Mouse (Mus musculus) yolk sac, embryonic 10.5 days (tissue): ENCODE data around the gene Ttyh2.

Experiments
- DNase-seq: peaks from one replicate; pipeline ENCODE4 v3.0.0-alpha.2; 2017; ENCODE audit warnings: low spot score

The Ttyh2 gene

GRCm38 (mm10) chr11:114675341-114675825, at the start of gene Ttyh2:
Gene Ttyh2 (plus strand): TSS chr11:114675431.
- peak; percentile 90 for DNase-seq

DNA sequence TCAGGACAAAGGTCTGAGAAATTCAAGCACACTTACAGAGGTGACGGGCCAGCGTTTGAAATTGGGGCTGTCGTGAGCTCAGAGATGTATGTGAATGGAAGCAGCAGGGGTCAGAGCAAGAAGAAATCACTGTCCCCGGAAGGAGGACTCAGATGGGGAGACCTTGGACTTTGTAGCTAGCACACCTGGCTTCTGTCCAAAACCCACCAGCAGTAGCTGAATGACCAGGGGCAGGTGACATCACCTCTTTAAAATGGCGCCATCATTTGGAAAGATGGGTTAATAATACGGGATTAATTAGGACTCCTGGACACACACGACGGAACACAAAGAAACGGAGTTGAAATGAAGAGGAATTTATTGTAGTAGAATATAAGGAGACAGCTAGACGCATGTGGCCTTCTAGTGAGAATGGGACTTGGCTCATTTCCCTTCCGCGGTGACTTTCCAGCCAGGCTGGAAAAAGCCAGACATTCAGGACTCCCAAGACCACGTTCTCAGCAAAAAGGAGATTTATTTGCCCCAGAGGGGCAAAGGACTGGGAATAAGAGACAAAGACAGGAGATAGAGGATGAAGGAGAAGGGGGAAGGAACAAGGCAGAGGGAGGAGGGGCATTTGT, 49.0 kb upstream of the Ttyh2 start:
- DNase-seq: peak; percentile 29

DNA sequence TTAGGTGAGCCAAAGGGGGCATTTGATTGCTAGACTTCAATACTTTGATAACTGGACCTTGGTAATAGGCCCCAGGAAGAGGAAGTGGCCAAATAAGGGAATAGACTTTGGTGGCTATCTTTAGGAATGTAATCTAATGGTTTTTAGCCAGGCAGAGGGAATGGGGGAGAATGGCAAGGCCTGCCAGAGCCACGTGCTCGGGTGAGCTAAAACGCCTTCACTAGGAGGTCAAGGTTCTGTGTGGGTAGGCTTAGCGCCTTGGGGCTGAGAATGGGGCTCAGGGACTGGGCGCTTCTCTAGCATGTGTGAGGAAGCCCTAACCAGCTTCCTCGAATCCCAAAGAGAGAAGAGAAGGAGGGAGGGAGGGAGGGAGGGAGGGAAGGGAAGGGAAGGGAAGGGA, 48.2 kb upstream of the Ttyh2 start:
- no peak for DNase-seq

GRCm38 (mm10) chr11:114628032-114628431, 47.2 kb upstream of the Ttyh2 start:
- DNase-seq: no peak

GRCm38 (mm10) chr11:114630044-114630443, 45.2 kb upstream of the Ttyh2 start:
- DNase-seq: no peak

DNA sequence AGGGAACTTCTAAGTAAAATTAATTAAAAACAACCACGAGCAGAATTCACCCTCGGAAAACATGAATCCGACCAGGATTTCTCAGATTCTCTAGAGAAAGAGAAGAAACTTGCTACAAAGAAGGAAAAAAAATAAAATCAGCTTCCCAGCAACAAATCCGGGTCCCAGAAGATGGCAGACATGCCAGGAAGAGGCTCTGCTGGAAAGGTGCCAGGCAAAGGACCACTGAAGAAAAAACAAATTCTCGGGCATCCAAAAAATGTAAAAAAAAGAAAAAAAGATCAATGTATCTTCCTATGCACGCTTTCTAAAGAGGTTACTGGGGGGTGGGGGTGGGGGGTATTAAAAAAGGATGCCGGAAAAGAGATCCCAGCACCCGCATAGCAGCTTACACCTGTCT, 43.0 kb upstream of the Ttyh2 start:
- DNase-seq: no peak

GRCm38 (mm10) chr11:114636292-114636691, 38.9 kb upstream of the Ttyh2 start:
- DNase-seq: peak; percentile 81

- DNase-seq: no peak
These were observed 38.3 kb upstream of the Ttyh2 start for GRCm38 (mm10) chr11:114636727-114637505.

- DNase-seq: no peak
These were observed 36.5 kb upstream of the Ttyh2 start for GRCm38 (mm10) chr11:114638647-114639290.

- peak; percentile 29 for DNase-seq
These were observed 35.5 kb upstream of the Ttyh2 start for GRCm38 (mm10) chr11:114639681-114640103.

- no peak for DNase-seq
These were observed 34.6 kb upstream of the Ttyh2 start for GRCm38 (mm10) chr11:114640658-114641057.

DNA sequence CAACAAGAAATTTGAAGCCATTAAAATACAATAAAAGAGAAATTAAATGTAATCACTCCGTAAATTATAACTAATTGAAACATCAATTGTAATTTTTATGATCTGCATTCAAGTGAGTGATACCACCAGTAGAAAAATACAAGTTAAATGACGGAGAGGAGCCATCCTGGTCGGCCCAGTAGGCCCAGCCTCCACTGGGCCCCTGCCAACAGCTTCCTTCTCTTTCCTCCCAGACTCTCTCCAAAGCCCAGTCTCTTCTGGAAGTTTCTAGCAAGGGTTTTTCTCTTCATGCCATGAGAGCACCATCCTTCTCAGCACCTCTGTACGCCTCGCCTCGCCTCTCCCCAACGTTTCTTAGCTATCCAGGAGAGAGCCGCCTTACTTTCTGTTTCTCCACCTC, 34.1 kb upstream of the Ttyh2 start:
- no peak for DNase-seq

- no peak for DNase-seq
These were observed 33.0 kb upstream of the Ttyh2 start for GRCm38 (mm10) chr11:114642184-114642583.

DNA sequence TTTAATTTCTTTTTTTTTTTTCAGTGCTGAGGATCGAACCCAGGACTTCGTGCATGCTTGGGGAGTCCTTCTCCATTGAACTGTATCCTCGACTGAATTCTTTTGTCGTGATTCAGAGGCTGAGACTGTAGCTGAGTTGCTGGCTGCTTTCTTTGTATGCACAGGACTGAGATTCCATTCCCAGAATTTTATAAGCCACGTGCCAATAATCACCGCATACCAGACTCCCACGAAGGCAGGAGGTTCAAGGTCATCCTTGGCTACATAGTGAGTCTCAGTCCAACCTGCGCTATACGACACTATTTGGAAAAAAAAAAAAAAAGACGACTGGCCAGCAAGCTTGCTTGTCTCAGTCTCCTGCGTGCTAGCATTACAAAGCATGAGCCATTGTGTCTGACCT, 32.3 kb upstream of the Ttyh2 start:
- no peak for DNase-seq

GRCm38 (mm10) chr11:114644122-114644521, 31.1 kb upstream of the Ttyh2 start:
- DNase-seq: no peak

DNA sequence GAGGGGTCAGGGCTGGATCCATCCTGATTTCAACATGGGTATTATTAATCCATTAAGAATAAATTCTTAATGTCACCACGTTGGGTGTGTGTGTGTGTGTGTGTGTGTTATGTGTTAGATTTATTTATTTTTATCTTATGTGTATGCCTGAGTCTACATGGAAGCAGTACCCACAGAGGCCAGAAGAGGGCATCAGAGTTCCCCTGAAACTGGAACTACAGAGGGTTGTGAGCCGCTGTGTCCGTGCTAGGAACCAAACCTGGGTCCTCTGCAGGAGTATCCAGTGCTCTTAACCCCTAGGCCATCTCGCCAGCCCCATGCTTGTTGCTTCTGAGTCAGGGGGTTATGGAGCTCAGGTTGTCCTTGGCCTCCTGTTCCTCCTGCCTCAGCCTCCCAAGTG, 25.7 kb upstream of the Ttyh2 start:
- DNase-seq: no peak

- DNase-seq: no peak
These were observed 22.7 kb upstream of the Ttyh2 start for GRCm38 (mm10) chr11:114652531-114652930.

DNA sequence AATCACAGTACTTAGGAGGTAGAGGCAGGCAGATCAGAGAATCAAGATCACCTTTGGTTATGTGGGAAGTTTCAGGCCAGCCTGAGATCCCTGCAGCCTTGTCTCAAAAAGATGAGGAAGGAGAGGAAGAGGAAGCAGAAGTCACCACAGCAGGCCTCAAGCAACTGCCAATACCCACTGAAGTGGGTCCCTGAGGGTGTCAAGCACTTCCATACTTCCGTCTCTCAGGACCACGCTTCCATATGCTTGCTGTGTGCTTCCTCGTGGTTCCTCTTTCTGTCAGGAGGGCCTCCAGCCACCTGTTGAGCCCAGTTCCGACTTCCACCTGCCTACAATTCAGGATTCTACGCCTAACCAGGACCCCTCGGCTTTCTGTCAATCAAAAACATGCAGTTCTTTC, 21.6 kb upstream of the Ttyh2 start:
- no peak for DNase-seq

DNA sequence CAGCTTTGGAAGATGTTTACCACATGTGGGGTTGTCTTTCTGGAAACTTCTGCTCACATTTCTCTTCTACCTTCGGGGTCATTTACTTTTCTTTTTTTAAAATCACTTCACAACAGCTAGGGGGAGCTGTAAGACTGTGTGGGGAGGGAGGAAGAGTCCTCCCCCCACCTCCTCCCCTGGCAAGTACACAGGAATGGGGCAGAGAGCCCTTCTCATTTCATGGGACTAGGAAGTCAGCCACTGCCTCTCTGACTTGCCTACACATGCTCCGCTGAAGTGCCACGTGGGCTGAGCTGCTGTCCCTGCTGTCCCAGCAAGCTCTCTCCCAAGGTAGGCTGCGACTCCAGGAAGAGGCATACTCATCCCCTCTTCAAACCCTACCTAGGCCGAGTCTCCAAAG, 20.7 kb upstream of the Ttyh2 start:
- no peak for DNase-seq

DNA sequence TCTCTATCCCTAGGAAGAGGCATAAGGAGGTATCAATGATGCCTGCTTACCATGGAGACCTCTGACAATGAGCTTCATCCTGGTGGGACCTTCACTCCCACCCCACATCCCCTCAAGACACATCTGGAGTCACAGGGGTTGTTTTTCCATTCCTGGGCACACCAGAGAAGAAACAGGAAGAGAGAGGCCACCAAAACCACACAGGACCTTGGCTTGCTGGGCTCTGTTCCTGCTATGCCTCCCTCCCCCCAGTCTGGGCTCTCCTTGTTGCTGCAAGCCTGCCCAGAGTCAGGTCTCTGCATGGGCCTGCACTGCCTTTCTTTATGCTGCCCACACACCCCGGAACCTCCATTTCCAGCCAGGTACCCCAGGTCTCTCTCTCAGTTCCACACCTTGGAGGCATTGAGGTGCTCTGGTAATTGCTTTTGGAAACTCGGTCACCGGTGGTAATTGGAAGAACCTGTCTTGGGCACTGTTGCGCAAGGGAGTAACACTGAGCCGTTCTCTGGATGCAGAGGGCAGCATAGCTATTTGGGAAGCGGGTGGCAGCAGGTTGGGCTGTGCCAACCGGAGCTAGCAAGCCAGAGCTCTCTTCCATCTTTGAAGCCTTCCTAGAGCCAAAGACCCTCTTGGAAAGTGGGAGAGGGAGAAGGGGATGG, 19.8 kb upstream of the Ttyh2 start:
- DNase-seq: no peak

- DNase-seq: no peak
These were observed 18.1 kb upstream of the Ttyh2 start for GRCm38 (mm10) chr11:114656994-114657644.

DNA sequence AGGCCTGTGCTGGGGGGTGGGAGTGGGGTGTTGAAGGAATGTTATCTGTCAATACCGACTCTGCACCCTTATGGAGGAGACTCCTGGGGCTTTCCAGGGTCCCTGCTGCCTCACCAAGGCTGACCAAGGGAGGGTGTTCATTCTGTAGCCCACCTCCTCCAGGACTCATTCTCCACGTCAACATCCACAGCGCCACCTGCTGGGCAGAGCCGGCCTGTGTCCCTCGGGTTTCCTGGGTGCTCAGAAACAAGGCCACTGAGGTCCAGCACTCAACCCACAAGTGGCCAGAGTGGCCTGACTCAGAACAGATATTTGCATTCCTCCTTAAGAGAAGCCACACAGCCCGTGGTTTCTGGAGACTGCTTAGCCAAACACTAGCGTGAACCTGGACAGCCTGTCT, 17.5 kb upstream of the Ttyh2 start:
- DNase-seq: no peak
